Mouse (Mus musculus): ENCODE results near the gene Elp5. TPM values are rescaled to one million over a fixed set of nuclear protein-coding genes. Genes with fewer than 3 reads are reported as not detected.

Gene Elp5
- 10 to 100 TPM; 88.5 to 93.9 TPM for total RNA-seq (2021)
- long read RNA-seq, experiment 1, transcript Elp5-201 (9 exons, 1,454 nt) = minor isoform, 5 of 65 reads
- long read RNA-seq, experiment 1, transcript Elp5-203 (7 exons, 1,259 nt) = major isoform, 15 of 65 reads
- long read RNA-seq, experiment 1, partial matches to known transcripts = 26 of 65 reads
- long read RNA-seq, experiment 1, other reads (novel, unspliced or antisense) = 17 of 65 reads
- long read RNA-seq, experiment 2, transcript Elp5-201 (9 exons, 1,454 nt) = minor isoform, 8 of 104 reads
- long read RNA-seq, experiment 2, transcript Elp5-203 (7 exons, 1,259 nt) = major isoform, 28 of 104 reads
- long read RNA-seq, experiment 2, partial matches to known transcripts = 46 of 104 reads
- long read RNA-seq, experiment 2, other reads (novel, unspliced or antisense) = 21 of 104 reads

GRCm38 (mm10) chr11:69982225-69982624, at the start of gene Elp5:
TSS of gene Elp5 (minus strand) at chr11:69982517.
- no peak for DNase-seq (ENCODE audit: low spot score in 2 of 2)

DNA sequence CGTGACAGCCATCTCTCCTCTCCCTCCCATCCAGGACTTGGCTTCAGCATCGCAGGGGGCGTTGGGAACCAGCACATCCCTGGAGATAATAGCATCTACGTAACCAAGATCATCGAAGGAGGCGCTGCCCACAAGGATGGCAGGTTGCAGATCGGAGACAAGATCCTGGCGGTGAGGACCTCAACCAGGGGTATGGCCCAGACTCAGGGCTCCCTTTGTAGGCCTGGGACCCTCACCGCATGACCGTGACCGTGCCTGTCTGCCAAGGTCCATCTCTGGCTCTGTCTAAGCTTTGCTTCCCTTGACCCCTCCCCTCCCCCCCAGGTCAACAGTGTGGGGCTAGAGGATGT, 49.0 kb upstream of the Elp5 start:
- DNase-seq (ENCODE audit: low spot score in 2 of 2) = no peak

DNA sequence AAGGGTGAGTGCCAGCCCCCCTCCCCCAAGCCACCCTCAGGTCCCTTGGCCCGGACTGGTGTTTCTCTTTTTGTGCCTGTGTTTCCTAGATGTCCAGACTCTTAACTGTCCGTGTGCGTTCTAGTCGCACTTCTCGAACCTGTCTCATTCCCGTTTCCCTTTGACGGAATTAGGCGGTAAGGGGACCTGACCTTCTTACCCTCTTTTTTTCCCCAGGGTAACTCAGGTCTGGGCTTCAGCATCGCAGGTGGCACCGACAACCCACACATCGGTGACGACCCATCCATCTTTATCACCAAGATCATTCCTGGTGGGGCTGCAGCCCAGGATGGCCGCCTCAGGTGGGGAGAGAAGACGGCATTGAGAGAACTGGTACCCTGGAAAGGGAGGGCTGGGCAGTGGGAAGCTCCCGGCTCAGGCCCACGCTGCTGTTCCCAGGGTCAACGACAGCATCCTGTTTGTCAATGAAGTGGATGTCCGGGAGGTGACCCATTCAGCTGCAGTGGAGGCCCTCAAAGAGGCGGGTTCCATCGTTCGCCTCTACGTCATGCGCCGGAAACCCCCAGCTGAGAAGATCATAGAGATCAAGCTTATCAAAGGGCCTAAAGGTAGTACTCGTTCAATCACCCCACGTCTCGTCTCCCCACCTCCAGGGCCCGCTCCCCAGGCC, 48.5 kb upstream of the Elp5 start:
- DNase-seq (ENCODE audit: low spot score in 2 of 2) = no peak

DNA sequence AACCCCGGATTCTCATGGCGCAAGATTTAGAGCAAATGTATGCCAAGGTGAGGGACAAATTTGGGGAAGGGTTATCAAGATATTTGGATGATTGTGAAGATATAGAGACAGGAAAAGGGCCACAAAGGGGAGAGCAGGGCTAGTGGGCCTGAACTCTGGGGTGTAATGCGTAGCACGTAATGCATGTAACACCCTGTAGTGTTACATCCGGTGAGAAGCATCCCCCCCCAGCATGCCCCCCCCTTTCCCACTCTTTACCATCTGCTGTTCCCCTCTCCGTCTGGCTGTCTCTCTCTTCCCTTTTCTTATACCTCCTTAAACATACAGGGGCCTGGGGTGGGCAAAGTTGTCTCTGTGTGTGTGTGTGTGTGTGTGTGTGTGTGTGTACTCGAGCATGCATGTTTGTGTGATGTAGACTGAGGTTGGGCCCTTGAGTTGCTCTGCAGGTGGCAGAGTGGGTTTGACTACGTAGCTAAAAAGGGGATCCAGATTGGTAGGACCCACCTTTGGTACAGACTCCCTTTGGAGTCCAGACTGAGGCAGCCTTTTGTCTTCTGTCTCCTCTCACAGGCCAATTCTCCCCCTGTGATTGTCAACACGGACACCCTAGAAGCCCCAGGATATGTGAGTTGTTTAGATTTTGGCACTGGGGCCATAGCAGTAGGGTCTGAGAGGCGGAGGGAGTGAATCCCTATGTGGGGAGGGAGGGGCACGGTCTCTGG, 47.7 kb upstream of the Elp5 start:
- no peak for DNase-seq (ENCODE audit: low spot score in 2 of 2)

- peak; percentile 81 to 92 for DNase-seq (ENCODE audit: low spot score in 2 of 2)
Measured at GRCm38 (mm10) chr11:70029130-70029801, 46.9 kb upstream of the Elp5 start.

- DNase-seq (ENCODE audit: low spot score in 2 of 2) = no peak
Measured at GRCm38 (mm10) chr11:70028401-70029129, 46.2 kb upstream of the Elp5 start.

DNA sequence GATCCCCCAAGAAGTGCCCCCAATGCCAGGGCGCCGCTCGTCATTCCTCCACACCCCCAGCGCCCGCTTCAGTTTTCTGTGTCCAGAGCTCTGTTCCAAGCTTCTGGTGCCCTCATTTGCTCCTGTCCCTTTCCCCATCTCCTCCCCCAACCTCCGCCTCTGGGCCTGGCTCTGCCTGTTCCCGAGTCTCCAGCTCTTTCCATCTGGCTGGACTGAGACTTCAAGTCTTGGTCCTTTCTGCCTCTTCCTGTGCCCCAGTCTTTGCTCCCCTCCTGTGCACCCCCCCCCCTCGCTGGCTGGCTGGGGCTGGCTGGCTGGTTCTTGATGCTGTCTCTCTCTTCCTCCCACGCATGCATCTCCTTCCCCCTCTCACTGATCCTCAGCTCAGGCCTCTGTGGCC, 45.1 kb upstream of the Elp5 start:
- DNase-seq (ENCODE audit: low spot score in 2 of 2) = peak in 1 of 2 experiments; percentile 55

DNA sequence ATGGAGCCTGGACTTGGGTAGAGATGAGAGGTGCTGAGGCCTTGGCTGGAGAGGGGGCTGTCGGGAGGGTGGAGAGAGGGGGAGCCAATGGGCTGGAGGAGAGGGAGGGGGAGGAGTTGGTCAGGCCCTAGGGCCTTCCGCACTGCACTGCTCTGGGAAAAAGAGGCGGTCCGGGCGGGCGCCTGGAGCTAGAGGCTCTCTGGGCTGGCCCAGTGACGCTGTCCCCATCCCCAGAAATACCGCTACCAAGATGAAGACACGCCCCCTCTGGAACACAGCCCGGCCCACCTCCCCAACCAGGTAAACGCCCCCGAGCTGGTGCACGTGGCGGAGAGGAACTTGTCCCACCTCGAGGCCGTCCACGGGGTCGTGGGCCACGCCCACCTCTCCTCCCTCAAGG, 44.4 kb upstream of the Elp5 start:
- DNase-seq (ENCODE audit: low spot score in 2 of 2) = no peak

DNA sequence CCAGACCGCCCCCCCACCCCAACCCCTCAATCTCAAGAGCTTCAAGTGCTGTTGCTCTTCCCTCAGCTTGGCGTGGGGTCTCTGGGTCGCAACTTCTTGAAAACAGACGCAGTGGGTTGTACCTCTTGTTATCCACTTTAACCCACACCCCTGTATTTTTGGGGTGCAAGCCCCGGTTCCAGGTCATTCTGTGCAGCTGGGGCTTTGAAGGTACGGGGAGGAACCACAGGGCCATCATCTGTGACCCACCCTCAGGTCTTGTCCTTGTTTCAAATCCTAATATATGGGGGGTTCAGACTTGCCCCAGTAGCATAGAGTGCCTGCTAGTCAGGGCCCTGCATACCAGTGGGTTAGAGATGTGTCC, 41.8 kb upstream of the Elp5 start:
- no peak for DNase-seq (ENCODE audit: low spot score in 2 of 2)

DNA sequence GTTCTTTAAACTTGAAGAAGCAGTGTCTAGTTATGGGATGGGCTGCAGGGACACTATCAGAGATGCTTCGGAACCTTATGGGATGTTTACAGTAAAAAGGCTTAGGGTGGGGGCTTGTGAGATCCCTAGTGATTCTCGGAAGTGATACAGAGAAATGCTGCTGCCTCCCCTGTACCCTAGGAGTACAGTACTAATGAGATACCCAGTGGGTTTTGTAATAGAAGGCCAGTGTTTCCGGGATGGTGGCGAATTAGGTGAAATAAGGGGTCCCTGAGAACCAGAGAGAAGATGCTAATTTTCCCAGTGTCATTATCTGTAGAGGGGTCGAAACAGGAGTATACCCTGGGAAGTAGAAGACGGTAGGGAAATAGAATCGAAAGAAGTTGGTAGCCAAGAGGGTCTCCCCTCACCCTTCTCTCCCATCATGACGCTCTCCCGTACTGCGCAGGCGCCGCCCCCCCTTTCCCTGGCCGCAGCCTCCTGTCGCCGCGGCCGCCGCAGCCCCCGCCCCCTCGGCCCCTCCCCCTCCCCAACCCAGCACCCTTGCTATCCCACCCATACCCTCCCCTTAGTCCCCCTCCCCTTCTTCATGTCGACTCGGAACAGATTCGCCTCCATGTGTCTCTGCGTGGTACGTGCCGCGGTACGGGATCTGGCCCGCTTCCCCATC, 41.3 kb upstream of the Elp5 start:
- DNase-seq (ENCODE audit: low spot score in 2 of 2) = no peak

DNA sequence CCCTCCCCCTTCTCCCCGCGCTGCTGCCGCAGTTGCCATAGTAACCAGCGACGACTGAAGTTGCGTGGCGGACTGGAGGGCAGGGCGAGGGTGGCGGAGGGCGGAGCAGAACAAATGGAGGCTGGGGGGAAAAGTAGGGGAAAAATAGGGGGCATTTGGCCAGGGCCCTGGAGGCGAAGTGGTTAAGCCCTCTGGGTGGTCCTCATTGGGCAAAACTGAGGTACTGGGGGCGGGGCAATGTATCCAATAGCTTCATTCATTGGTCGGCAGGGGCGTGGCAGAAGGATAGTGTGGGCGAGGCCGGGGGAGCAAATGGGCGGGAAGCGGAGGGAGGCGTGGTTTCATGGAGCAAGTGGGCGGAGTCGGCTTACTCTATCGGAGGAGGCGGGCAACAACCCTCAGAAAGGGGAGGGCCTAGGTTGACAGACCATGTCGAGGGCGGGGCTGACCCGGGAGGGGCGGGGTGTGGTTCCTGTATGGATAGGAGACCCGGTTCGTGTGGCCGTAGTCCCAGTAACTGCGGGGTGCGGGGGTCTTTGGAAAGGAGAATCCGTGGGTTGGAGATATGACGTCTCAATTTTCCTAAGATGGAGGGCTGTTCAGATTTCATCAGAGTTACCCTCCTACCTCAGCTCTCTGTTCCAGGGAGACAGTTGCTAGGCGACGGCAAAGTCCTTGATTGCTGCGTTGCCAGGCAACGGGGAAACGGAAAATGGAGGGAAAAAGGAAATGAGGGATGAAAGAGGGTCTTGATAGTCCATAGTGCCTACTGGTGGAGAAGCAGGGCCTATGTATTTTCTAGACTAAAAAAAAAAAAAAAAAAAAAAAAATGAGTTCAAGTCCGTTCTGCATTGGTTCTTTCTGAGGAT, 39.2 kb upstream of the Elp5 start:
- DNase-seq (ENCODE audit: low spot score in 2 of 2) = peak; percentile 98 to 99

DNA sequence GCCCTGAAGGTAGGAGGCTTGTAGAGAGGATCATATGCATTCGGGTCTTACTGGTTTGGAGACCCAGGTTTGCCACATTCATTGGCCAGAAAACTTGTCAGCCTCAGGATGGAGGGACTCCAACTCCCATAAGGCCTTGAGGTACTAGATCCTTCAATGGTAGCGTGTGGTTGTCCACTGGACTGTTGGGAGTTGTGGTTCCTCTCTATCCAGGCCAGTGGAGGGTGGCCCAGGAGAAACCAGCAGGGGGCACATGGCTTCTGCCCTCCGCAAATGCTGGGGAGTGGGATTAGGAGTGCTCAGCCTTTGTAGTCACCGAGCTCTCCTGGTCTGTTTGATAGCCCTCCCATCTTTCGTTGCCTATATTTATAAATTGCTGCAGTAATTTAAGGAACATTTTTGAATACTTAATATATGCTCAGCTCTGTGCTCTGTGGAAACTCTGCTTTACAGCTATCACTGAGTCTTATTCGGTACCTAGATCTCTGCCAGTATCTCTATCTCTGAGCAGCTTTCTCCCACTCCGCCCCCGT, 38.5 kb upstream of the Elp5 start:
- DNase-seq (ENCODE audit: low spot score in 2 of 2) = peak; percentile 67 to 87

DNA sequence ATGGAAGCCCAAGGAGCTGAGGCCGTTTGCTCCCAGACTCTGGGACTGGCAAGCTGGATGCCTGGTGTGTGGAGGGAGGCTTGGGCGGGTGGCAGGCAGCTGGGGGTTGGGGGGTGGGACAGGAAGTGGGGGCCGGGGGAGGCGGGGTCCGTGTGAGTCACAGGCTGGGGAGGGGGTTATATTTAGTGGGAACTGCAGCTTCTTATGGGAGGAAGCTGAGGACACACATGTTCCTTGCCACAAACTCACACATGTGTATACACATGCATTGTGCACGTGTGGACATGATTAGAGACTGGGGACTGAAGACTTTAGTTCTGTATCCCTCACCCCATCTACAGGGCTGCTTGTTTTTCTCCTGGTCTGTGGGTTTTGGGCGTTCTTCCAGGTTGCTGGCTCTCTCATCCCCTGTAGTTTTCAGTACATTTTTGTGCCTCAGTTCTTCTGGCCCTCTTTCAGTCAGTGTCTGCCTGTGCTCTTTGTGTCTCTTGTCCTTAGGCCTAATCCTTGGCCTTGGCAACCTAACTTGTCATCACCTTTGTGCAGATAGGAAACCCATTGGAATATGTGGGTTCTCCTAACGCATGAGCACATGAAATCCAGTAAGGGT, 37.8 kb upstream of the Elp5 start:
- DNase-seq (ENCODE audit: low spot score in 2 of 2) = peak; percentile 41 to 73

DNA sequence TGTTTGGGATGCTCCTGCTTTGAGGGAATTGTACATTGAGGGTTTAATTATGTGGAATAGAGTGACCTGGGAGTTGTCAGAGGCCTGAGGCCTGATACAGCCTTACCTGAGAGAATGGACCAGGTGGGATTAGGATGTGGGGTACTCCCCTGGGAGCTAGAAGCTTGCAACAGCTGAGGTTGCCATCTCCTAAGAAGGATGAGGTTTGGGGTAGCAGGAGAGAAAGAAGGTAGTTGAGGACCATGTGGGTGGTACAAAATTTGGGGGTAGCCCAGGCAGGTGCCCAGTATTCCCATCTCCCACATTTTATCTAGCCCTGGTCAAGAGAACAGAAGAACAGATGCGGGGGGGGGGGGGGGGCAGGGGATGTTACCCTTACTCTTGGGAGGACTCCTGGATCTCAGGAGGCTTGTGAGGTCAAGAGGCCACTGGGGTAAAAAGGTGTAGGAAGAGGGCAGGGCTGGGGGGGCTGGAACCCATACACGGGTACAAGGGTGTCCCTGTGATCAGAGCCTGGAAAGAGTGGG, 37.2 kb upstream of the Elp5 start:
- DNase-seq (ENCODE audit: low spot score in 2 of 2) = no peak

DNA sequence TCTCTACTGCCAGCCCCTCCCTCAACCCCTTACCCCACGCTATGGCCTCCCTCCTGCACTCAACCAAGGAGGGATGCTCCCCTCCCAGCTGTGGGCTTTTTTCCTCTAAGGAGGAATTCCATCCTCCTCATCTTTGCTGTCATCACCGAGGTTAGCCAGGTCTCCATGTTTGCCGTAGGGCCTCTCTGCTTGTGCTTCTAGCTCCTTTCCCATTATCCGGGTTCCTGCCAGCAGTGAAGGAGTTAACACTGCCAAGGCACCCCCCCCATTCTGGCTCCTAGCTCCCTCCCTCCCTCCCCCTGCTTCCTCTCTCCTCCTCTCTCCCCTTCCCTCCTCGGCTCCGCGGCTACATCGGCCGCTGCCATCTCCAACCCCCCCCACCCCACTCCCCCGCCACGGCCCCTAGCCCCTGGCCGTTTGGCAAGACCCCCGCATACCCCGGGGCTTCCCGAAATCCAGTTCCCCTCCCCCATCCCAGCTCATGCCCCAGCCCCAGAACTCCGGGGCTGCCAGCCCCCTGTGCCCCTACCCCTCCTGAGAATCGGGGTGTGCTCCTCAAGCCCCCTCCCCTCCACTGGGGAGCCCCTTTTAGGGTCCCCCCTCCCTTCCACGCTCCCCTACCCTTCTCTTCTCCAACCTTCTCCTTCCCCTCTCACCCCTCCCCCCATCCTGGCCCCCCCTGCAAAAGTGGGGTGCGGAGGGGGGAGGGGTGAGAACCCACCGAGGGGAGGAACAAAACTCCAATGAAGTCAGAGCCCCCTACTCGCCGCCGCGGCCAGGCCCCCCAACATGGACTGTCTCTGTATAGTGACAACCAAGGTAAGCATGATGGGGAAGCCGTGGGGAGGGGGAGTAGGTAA, 36.0 kb upstream of the Elp5 start:
- peak; percentile 72 to 77 for DNase-seq (ENCODE audit: low spot score in 2 of 2)

DNA sequence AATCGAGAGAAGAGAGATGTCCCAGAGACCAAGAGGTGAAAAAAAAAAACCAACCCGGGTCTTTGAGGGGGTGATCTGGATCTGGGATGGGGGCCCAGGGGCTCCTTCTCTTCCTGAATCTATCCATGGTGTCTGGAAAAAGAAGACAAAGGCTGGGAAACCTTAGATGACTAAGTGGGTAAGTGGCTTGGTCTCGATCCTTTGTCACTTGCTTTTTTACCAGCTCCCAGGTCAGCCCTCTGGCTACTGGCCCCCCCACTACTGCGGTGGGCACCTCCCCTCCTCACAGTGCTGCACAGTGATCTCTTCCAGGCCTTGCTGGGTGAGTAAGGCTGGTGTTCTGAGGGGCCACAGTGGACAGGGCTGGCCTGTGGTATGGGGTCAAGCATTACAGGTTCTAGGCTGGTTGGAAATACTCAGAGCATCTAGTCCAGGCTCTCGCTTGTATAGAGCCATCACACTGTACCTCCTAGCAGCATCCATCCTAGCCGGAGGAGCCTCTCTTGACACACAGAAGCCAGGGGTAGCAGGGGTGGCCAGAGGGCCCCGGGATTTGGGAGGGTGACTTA, 35.0 kb upstream of the Elp5 start:
- no peak for DNase-seq (ENCODE audit: low spot score in 2 of 2)

GRCm38 (mm10) chr11:70016669-70017068, 34.4 kb upstream of the Elp5 start, which contains the start of gene Dlg4:
TSS of gene Dlg4 (plus strand) at chr11:70016942.
- DNase-seq (ENCODE audit: low spot score in 2 of 2) = no peak

All from layer of hippocampus, postnatal 14 days (tissue).